Mouse (Mus musculus) regulatory T cell (primary cell): ENCODE results near the gene Fndc3b.

Experiments
- in situ Hi-C: fragments of 300-600 bp; cut with MboI, MseI; formaldehyde crosslinking; loops from one replicate; pipeline ENCODE4 v1.15.1; 2025; ENCODE audit warnings: high pct_unique_total_duplicates

Gene Fndc3b

DNA sequence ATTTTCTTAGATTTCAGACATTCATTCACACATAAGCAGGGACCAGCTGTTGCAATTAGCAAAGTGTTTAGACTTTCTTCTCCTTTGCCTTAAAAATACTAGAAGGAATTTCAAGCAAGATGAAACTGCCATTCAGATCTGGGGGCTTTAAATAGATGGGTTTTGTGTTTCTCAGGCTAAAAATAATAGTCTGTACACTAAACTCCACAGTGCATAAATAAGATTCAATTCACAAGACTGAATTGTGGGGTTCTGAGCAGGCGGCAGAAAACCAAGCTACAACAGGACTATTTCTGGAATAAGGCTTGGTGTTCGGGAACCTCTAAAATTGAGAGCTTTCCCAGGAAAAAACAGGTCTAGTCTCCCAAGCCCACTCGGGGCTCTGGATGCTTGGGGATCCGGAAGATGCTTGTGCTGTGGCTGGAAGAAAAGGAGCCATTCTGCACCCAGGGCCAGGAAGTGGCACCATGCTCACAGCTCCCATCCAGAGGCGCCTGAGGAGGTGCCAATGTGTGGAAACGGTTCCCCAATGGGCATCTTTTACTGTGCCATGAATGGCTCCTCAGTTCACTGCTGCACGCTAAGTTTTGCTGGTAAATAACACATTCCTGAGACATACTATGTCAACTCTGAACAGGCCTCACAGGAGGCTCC lies 117.5 kb downstream of the Fndc3b start:
- in situ Hi-C loops, result no loop called here

DNA sequence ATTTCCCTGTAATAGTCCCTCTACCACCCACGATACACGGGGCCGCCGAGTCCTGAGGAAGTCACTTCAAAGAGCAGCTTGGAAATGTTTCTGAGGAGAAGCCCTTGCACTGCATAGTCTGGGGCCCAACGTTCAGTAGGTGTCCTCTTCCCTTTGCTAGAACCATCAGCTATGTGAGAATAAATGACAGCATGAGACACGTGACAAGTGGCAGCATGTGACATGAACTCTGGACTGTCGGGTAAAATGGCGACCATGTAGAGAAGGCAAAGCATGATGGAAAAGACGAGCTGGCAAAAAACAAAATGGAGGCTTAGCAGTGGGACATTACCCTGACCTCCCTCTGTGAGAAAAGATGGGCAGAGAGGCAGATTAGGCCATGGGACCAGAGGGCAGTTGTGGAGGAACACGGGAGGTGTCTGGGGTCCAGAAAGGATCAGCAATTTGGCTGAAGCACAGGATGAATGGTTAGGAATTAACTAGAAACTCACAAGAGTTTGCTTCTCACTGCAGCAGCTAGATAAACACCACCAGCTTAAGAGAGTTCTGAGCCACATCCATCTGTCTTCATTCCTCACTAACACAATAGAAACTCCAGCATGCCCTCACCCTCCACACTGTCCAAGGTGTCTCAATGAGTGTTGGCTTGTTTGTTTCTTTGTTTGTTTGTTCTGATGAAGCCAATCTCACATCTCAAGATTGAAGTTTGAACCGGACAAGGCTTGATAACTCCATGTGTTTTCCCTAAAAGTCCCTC lies 118.2 kb downstream of the Fndc3b start:
- in situ Hi-C loops, result no loop called here

DNA sequence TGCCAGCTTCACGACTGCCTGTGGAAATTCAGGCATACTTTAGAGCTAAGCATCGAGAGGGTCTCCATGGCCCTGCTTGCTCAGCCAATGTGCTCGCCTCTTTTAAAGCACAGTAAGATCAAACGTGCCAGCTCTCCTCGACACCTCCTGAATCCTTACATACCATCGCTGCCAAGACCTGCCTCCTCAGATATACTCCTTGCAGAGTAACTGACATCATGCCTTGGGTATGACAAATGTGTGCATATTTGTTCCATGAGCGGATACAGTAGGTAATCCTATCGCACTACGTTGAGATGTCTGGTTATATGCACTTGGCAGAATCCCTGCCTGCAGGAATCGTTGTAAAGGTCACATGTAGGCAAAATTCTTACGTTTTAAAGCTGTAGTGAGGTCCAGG lies 120.3 kb downstream of the Fndc3b start:
- in situ Hi-C loops, result no loop called here

GRCm38 (mm10) chr3:27589305-27589704 lies 121.8 kb downstream of the Fndc3b start:
- in situ Hi-C loops, result no loop called here

DNA sequence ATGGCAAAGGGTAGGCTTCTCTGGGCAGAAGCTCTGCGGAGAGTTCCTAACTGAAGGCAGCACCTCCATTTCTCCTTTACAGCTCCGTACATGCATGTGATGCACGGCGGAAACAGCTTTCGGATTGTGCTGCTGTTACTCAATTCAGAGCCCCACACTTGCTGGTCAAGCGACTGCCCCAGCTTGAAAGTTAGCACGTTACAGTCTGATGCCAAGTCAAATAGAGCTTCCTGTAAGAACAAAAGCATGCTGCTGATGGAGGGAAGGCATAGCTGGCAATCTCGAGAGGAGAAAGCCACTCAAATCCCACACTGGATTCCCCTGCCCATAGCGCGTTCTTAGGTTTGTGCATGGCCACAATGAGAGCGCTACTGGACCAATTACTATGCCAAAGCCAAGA lies 122.5 kb downstream of the Fndc3b start:
- in situ Hi-C loops, result no loop called here

DNA sequence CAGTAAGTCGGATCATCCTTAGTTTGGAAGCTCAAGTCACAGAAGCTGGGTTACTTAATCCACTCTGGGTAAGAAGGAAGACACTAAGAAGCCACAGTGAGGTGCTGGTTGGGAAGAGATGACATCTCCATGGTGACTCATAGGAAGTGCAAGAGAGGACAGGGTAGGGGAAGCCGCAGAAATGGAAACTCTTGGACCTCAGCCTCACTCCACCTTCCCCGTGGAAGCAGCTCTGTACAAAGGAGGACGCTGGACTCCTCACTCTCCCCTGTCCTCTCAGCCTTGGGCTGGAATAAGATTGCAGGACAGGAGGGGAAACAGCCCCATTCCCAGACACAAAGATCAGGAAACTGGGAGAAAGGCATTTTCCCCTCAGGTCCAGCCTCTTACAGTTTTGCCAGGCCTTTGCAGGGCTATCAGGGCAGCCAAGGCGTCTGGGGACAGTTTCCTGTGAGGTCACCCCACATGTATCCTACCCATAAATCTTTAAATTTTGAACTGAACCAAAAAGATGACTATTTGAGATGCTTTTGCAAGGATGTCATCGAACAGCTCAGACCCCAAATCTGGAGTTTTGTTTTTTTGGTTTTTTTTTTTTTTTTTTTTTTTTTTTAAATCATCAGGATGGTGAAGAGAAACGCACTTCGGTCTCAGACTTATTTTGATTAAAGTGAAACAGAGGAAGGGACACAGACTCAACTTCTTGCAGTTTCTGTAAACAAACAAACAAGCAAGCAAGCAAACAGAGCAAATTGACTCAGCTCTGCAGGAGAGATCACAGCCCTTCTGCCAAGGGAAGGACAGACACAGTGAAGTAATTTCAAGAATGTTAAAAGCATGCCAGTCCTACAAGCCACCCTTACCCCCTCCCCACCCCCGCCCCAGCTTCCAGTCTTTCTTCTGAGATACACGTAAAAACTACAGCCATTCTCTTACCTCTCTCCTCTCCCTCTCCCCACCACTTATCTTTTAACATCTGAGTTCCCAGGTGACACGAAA lies 126.2 kb downstream of the Fndc3b start:
- in situ Hi-C loops, result no loop called here

DNA sequence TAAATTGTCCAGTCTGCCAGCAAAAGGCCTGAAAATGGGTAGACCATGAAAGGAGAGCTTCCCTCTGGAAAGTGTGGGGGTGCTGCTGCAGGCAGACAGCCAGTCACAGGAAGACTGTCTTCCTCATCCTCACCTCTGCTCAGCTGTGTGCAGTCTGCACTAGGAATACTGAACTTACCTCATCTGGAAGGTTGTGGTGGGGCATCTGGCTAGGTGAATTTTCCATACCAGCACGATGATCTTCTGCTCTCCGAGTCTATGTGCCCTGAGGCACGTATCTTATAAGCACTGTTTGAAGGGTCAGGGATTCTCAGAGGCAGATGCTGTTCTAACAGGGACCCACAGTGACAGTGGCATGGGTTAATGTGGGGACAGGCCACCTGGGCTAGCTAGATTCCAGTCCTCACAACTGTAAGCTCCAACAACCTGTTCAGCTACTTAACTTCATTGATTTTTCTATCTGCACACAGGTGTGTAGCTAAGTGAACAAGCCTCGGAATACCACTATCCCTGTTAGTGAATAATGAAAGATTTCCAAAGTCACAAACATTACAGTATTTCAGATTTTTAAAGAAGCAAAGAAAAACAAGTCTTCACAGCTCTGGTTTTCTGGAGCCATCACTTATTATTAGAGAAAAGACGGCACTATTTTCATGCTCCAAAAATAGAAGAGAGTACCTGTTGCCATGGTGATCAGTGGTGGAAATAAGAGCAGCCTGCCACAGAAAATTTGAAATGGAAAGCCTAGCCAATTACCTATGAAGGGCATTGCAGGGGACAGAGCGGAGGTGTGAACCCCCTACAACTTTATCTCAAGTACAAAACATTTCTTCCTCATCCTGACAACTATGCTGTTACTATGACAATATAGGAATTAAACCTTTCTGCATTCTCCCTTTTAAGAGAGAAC lies 128.9 kb downstream of the Fndc3b start:
- in situ Hi-C loops, result no loop called here

GRCm38 (mm10) chr3:27580956-27581355 lies 130.2 kb downstream of the Fndc3b start:
- in situ Hi-C loops, result no loop called here

GRCm38 (mm10) chr3:27579894-27580613 lies 131.1 kb downstream of the Fndc3b start:
- in situ Hi-C loops, result no loop called here

DNA sequence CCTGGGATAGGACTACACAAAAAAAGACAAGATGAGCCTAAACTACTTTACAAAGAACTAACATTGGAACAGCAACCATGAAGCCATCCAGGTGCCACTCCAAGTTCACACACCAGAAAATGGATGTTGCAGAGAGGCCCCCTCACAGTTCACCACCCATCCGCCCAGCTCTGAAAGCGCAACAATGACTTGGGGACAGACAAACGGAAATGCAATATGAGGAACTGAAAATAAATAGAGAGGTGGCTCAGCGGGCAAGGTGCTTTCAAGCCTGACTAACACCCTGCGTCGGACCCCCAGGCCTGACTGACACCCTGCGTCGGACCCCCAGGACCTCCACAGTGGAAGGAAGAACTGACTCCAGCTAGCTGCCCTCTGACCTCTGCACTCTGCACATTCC lies 131.9 kb downstream of the Fndc3b start:
- in situ Hi-C loops, result no loop called here

DNA sequence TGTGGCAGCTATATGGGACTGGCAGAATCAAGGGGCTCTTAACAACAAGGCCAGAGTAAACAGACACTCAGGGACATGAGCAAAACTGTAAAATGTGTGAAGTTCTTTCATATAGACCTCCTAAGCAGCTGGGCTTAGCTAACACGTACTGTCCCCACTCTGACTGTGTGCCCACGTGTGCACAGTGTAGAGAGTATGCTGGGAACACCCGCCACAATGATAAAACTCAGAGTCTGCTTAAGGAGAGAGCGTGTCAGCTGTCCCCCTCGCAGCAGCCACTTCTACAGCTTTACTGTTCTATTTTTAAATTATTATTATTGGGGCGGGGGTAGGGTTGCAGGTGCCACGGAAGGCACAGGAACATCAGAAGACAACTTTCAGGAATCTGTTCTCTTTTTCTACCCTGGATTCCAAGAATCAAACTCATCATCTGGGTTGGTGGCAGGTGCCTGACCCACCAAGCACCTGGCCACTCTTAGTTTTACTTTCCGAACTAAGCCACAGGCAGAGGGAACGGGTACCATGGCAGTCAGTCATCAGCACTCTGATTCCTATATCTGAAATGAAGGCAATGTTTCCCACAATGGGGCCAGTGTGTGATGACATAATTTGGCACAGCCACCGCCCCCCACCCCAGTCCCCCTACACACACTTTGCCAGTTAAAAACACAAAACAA lies 133.6 kb downstream of the Fndc3b start:
- in situ Hi-C loops, result no loop called here

GRCm38 (mm10) chr3:27574241-27574640 lies 136.9 kb downstream of the Fndc3b start:
- in situ Hi-C loops, result no loop called here

- in situ Hi-C loops, result no loop called here
Observed at GRCm38 (mm10) chr3:27573458-27573857, 137.6 kb downstream of the Fndc3b start.

DNA sequence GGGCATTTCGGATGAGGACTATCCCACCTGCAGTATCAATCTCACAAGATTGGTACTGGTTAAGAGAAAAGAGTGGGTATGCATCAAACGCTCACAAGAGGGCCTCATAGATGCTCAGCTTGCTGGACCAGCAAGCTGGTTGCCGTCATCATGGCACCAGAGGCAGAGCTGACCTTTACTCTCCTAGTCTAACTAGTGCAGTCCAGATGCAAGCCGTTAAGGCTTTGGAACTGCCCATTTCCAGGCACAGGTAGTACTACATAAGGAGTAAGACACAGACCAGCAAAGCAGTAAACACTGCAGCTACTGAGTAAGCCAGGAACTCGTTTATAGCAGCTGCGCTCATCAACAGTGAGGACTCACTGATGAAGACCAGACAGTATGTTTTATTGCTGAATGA lies 138.8 kb downstream of the Fndc3b start:
- in situ Hi-C loops, result no loop called here

GRCm38 (mm10) chr3:27565314-27565713 lies 145.8 kb downstream of the Fndc3b start:
- in situ Hi-C loops, result no loop called here

DNA sequence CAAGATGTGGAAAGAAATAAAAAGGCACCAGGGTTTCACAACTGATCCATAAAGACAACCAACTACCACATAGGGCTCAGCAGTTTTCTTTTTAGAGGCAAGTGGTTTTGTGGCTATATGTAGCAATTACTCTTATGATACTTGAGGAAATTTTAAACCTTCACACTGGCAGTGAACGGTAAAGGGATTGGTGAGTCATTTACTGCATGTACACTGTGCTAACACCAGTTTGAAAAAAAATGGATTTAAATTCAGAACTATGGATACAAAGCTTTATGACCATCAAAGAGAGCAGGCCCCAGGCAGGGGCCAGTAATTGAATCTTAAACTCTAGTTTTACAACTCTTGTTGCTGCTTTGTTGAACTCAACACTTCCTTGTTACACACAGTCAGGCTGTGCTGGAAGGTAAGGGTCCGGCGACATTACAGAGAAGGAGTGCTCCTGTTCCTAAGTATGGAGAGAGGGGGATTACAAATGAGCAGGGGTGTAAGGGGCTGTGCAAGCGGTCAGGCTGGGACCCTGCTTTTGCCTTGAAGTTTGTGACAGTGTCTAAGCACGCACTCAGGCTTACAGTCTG lies 148.0 kb downstream of the Fndc3b start:
- in situ Hi-C loops, result no loop called here

DNA sequence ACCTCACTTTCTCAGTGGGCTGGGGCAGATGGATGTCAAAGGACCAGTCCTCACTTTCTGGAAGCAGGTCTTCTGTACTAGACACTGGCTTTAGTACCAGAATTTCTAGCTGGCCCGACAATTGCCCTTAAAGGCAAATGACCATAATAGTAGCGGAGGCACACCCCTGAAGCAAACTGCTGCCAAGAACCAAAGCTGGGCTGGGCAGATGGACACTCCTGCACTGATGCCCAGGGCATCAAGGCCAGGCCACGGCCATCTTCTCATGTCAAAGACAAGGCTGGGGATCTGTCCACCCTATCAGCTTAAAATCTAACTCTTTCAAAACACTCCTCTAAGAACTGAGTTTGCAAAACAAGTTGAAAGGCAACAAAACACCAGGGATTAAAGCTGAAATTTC lies 148.6 kb downstream of the Fndc3b start:
- in situ Hi-C loops, result no loop called here

GRCm38 (mm10) chr3:27561921-27562320 lies 149.2 kb downstream of the Fndc3b start:
- in situ Hi-C loops, result no loop called here

- in situ Hi-C loops, result no loop called here
Observed at GRCm38 (mm10) chr3:27559316-27559715, 151.8 kb downstream of the Fndc3b start.
